Mouse (Mus musculus) thymus, adult 2 months (tissue): Measurements from ENCODE around the gene Bri3bp. TPM values are rescaled to one million over a fixed set of nuclear protein-coding genes. Genes with fewer than 3 reads are reported as not detected.
"Not testable (repeated sequence)": the region's sequence is repeated elsewhere in the genome, so short reads cannot be mapped to it uniquely, and the experiment has no call there.

Experiments used
- DNase-seq: peaks from one replicate; pipeline ENCODE4 v3.0.0; 2021
- H3K27ac ChIP-seq: fragments of 200-500 bp; 2 replicates; pipeline ENCODE4 v1.5.1; 2012; ENCODE audit warnings: low read length, control low read depth; ENCODE audit not compliant: control insufficient read depth, insufficient read depth
- H3K27me3 ChIP-seq: fragments of 200-500 bp; 2 replicates; pipeline ENCODE4 v1.6.1; 2012; ENCODE audit warnings: mild to moderate bottlenecking, low read length, moderate library complexity, mixed read lengths; ENCODE audit not compliant: control insufficient read depth, insufficient read depth
- H3K36me3 ChIP-seq: fragments of 200-500 bp; 2 replicates; pipeline ENCODE4 v1.6.1; 2012; ENCODE audit warnings: mild to moderate bottlenecking, low read length, moderate library complexity; ENCODE audit not compliant: control insufficient read depth, insufficient read depth
- H3K4me1 ChIP-seq: fragments of 200-500 bp; replicated peaks from 2 replicates; pipeline ENCODE4 v1.6.1; 2012; ENCODE audit warnings: low read length; ENCODE audit not compliant: control insufficient read depth, insufficient read depth
- H3K4me3 ChIP-seq: fragments of 200-500 bp; 2 replicates; pipeline ENCODE4 v1.5.1; 2012; ENCODE audit warnings: mild to moderate bottlenecking, low read length, control low read depth, moderate library complexity; ENCODE audit not compliant: control insufficient read depth, insufficient read depth
- CTCF ChIP-seq: fragments of 200-500 bp; IDR thresholded peaks from 2 replicates; pipeline ENCODE4 v1.5.1; 2012; ENCODE audit warnings: mild to moderate bottlenecking, control low read depth, low read length, moderate library complexity, borderline replicate concordance; ENCODE audit not compliant: control insufficient read depth, poor library complexity, insufficient read depth; ENCODE audit errors: extremely low read depth
- POLR2A ChIP-seq: fragments of 200-500 bp; IDR thresholded peaks from 2 replicates; pipeline ENCODE4 v1.6.1; 2012; ENCODE audit warnings: mild to moderate bottlenecking, low read length, control low read depth, moderate library complexity; ENCODE audit not compliant: control insufficient read depth, poor library complexity, insufficient read depth; ENCODE audit errors: extremely low read depth
- WGBS: fragments of 180-500 bp; shearing (Covaris S2); methylation state at CpG from one replicate; pipeline ENCODE4 v1.1.7; 2018; 5-methylcytosine and 5-hydroxymethylcytosine counted together
- polyA plus RNA-seq: library from polyadenylated mRNA; depleted of rRNA; stranded (reverse); fragments of >200 nt; gene quantifications from 2 replicates; pipeline ENCODE4 v1.2.3, GENCODE M21; 2012

The Bri3bp gene
- polyA plus RNA-seq, 1 experiment = 22.7 TPM

DNA sequence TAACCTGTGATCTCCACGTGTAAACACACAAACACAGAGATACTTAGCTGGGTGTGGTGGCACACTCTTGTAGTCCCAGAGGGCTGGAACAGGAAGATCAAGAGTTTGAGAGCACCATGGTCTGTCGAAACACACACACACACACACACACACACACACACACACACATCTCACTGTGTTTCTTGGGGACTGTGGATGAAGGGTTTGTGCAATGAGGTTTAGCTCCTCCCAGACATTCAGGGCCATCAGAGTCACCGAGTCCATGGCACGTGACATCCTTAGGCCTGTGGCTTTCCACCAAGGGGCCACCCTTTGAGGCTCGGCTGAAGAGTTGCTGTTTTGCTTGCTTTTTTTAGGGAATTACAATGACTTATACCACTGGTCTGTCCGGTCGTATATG, 41.1 kb downstream of the Bri3bp start:
- TF ChIP-seq CTCF = no peak
- Histone ChIP-seq H3K4me1 (0 out of 2 replicates have a peak, but pooled peaks cover 2% of the 10 kb centered on the region), H3K27ac (no peak overlapping the region), H3K27me3 (no peaks in the 10 kb centered on the region), H3K4me3 (no peak overlapping the region), H3K36me3 (peaks cover 4% of the 10 kb centered on the region)
- DNase-seq = no peak
- whole genome bisulfite sequencing = 97% methylated on average over 7 of the region's 7 CpGs

DNA sequence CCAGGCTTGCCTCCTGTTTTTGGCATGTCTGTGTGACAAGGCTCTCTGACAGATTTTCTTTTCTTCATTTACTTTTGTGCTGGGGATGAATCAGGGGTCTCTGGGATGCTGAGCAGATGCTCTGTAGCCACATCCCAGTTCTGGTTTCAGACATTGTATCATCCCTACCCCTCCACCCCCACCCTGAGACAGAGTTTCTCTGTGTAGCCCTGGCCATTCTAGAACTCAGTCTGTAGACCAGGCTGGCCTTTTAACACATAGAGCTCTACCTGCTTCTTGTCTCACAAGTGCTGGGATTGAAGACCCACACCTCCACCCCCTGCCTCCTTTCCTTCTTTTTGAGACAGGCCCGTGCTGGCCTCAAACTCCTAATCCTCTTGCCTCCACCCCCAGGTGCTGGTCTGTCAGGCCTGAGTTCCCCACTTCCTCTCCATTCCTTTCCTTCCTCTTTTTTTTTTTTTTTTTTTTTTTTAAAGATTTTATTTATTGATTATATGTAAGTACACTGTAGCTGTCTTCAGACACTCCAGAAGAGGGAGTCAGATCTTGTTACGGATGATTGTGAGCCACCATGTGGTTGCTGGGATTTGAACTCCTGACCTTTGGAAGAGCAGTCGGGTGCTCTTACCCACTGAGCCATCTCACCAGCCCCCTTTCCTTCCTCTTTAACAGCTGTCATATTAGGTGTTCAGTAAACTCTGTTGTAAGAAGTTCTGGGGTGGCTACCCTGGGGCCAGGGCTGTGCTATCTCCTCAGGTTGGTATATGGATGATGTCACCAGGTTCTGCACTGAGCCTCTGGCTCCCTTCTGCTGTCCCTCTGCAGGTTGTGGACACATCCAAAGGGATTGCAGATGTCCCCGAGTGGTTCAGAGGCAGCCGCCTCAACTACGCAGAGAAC, 42.6 kb downstream of the Bri3bp start:
- no peaks in the 10 kb centered on the region for H3K4me1 ChIP-seq
- TF ChIP-seq POLR2A = no peak
- TF ChIP-seq CTCF = no peak
- H3K27me3 ChIP-seq = no peaks in the 10 kb centered on the region
- no peak overlapping the region for H3K27ac ChIP-seq
- no peak for DNase-seq
- no peak overlapping the region for H3K4me3 ChIP-seq
- peaks cover 4% of the 10 kb centered on the region for H3K36me3 ChIP-seq
- 69% methylated on average over 6 of the region's 6 CpGs for WGBS

DNA sequence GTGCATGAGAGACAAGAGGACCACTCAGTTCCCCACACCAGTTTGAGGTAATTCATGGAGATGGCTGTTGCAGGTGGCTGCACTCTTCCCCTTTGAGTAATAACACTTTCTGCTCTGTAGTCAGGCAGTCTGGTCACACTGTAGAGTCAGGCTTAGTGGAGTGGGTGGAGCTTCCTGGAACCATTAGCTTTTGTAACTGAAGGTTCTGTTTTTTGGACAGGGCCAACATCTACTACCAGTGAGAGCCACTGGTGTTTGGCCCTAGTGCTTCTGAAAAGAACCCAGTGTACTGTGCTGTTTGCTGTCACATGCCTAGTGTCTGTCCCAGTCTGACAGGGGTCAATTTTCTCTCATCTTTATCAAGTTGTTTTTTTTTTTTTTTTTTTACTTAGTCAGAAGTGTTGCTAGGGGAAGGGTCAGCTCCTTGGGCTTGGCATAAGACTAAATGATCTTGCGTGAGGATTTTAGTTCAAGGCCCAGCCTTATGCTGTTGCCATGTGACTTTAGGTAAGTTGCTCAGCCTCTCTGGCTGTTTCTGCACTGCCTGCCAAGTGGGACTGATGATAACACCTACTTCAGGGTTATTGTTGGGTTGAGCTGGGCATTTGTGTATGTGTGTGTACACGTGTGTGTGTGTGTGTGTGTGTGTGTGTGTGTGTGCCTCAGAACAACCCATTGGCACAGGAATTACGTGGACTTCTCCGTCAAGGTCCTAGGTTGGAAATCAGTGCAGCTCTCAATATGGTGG, 43.8 kb downstream of the Bri3bp start:
- peaks cover 10% of the 10 kb centered on the region for H3K36me3 ChIP-seq
- TF ChIP-seq POLR2A = no peak
- TF ChIP-seq CTCF = no peak

DNA sequence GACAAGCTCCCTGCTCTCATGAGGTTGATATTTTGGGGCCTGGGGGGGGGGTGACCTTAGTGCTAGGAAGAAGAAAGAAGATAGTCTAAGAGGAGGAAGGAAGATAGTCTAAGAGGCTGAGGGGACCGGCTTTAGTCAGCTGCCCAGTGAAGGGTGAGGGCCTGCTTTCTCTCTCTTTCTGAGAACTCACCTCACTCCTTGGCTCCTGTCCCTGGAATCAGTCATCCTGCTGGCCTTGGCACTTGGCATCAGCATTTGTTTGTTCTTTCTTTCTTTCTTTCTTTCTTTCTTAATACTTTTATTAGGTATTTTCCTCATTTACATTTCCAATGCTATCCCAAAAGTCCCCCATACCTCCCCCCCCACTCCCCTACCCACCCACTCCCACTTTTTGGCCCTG, 44.7 kb downstream of the Bri3bp start:
- Histone ChIP-seq H3K27ac (no peak overlapping the region), H3K36me3 (peaks cover 10% of the 10 kb centered on the region), H3K4me1 (peaks cover 6% of the 10 kb centered on the region), H3K4me3 (no peak overlapping the region), H3K27me3 (no peaks in the 10 kb centered on the region)
- TF ChIP-seq POLR2A = no peak
- 100% methylated on average over 1 of the region's 1 CpGs for WGBS
- no peak for DNase-seq

More for the DNA sequence above, 43.8 kb downstream of the Bri3bp start:
- no peak for DNase-seq
- H3K4me3 ChIP-seq = no peak overlapping the region
- 96% methylated on average over 4 of the region's 4 CpGs for WGBS
- H3K4me1 ChIP-seq = peaks cover 6% of the 10 kb centered on the region
- H3K27ac ChIP-seq = no peak overlapping the region
- no peaks in the 10 kb centered on the region for H3K27me3 ChIP-seq

DNA sequence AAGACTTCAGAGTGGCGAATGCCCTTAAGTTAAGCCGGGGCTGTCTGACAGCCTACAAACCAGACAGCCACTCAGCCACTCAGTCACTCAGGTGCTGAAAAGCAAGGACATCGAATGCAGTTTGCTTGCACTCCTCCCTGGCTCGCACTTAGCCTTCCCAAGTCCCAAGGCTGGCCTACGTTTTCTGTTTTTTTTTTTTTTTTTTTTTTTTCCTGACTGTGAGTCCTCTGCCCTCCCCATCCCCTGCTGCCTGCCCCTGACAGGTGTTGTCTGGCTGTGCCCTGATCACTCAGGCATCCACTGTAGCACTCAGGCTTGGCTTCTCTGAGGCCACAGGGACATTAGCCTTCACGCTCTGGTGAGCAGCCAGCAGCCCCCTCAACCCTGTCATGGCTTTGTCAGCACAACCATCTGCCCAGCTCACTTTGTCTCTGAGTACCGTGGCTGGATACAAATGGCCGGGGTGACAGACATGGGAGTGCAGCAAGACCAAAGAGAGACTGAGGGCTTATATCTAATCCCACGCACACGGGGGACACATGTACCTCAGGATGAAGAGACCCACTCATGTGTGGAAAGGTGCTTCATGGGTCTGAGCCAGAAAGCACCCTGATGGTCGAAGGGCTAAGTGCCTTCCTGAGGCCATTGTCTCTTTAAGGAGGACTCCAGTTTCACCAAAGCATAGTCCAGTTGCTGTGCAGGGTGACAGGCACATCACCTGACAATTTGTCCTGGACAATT, 46.2 kb downstream of the Bri3bp start:
- DNase-seq = no peak
- peaks cover 10% of the 10 kb centered on the region for H3K36me3 ChIP-seq
- WGBS = 94% methylated on average over 11 of the region's 11 CpGs
- H3K27ac ChIP-seq = no peak overlapping the region
- H3K27me3 ChIP-seq = no peaks in the 10 kb centered on the region
- H3K4me3 ChIP-seq = no peak overlapping the region
- H3K4me1 ChIP-seq = peaks cover 6% of the 10 kb centered on the region
- no peak for TF ChIP-seq POLR2A
- TF ChIP-seq CTCF = no peak

DNA sequence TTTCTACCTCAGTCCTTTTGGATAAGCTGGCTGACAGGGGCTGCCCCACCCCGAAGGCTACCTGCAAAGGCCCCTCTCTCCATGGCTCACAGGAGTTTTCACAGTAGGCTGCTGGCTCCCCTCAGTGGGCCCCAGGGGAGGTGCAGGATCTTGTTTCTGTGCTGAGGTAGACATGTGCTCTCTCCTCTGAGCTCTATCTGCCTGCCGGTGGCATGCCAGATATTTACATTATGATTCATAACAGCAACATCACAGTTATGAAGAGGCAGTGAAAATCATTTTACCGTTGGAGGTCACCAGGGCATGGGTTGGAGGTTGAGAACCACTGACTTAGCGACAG, 46.7 kb downstream of the Bri3bp start:
- no peak for DNase-seq
- no peak overlapping the region for H3K4me3 ChIP-seq

DNA sequence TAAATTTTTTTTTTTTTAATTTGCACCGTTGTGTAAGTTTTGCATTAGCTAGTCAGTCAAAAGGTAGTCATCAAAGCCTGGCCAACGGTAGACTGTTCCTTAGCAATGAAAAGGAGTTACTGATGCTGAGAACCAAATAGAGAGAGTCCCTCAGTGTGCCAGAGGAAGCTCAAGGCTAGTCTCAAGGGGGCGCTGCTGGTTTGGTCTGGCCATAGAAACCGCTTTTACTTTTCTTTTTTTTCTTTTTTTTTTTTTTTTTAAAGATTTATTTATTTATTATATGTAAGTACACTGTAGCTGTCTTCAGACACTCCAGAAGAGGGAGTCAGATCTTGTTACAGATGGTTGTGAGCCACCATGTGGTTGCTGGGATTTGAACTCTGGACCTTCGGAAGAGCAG, 47.6 kb downstream of the Bri3bp start:
- not testable (repeated sequence) for H3K27ac ChIP-seq, H3K4me1 ChIP-seq, H3K36me3 ChIP-seq, H3K4me3 ChIP-seq, H3K27me3 ChIP-seq
- DNase-seq = peak; percentile 42
- WGBS = 85% methylated on average over 5 of the region's 5 CpGs

More for the DNA sequence above, 46.7 kb downstream of the Bri3bp start:
- Histone ChIP-seq H3K4me1 (peaks cover 6% of the 10 kb centered on the region), H3K27ac (no peak overlapping the region), H3K36me3 (peaks cover 10% of the 10 kb centered on the region), H3K27me3 (no peaks in the 10 kb centered on the region)
- 84% methylated on average over 4 of the region's 4 CpGs for WGBS
- TF ChIP-seq POLR2A = no peak
- no peak for TF ChIP-seq CTCF
